Mouse (Mus musculus): ENCODE data around the gene Slfn2.
"Not testable (repeated sequence)": the region's sequence is repeated elsewhere in the genome, so short reads cannot be mapped to it uniquely, and the experiment has no call there.

DNA sequence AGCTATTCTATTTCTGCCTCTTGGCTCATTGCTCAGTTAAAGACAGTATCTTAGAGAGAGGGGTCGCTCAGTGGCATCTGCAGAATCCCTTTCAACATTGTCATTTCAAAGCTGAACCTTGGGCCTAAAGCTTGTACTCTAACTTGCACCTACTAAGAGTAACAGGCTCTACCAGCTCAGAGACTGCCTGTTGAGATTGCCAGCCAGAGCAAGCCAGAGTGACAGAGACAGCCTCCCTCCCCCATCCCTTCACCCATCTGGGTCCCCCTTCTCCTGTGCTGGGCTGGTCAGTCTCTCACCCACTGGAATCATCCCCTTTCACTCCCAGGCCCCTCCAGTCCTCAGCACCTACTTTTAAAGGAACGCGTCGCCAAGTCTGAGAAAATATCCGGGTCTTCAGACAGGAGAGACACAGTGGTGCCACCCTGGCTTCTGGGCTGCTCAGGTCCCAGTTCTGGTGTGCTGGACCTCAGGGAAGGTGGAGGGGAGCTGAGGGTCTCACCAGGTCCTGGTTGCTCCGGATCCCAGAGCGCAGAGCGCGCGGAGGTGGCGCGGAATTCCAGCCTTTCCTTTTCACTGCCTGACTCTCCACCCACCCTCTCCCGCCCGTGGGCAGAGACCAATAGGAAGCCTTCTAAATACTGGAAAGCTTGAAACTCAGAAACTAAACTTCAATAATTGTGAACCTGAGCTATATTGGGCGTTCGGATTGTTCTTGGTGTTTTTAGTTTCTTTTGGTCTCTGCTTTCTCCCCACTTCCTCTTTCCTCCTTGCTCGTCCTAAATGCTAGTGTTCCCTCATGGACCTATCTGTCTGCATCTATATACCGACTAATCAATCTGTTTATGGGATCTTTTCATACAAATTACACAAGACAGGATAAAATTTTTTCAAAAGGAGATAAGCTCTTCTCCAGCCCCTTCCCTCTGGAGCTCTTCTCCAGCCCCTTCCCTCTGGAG, 45.1 kb upstream of the Slfn2 start:
- not testable (repeated sequence) for TF ChIP-seq CTCF, EP300 (IDR thresholded peaks at IDR 0.05; ENCODE audit: low read depth)
